Mouse (Mus musculus) common myeloid progenitor, adult 5-6 weeks (primary cell): ENCODE data around the gene Ptprz1. TPM values are rescaled to one million over a fixed set of nuclear protein-coding genes. Genes with fewer than 3 reads are reported as not detected.

Experiments
- ATAC-seq: replicated peaks from 2 replicates; pipeline ENCODE4 v1.8.0; 2016; ENCODE audit warnings: low read depth, mild to moderate bottlenecking, moderate TSS enrichment, inconsistent platforms; ENCODE audit not compliant: poor library complexity, severe bottlenecking
- total RNA-seq: library from RNA; stranded (forward); fragments of 200-1000, 187-1606 nt; gene quantifications from 2 replicates; pipeline ENCODE4 v1.2.3, GENCODE M21; 2017

The Ptprz1 gene
- total RNA-seq, result not detected in 2 replicates

DNA sequence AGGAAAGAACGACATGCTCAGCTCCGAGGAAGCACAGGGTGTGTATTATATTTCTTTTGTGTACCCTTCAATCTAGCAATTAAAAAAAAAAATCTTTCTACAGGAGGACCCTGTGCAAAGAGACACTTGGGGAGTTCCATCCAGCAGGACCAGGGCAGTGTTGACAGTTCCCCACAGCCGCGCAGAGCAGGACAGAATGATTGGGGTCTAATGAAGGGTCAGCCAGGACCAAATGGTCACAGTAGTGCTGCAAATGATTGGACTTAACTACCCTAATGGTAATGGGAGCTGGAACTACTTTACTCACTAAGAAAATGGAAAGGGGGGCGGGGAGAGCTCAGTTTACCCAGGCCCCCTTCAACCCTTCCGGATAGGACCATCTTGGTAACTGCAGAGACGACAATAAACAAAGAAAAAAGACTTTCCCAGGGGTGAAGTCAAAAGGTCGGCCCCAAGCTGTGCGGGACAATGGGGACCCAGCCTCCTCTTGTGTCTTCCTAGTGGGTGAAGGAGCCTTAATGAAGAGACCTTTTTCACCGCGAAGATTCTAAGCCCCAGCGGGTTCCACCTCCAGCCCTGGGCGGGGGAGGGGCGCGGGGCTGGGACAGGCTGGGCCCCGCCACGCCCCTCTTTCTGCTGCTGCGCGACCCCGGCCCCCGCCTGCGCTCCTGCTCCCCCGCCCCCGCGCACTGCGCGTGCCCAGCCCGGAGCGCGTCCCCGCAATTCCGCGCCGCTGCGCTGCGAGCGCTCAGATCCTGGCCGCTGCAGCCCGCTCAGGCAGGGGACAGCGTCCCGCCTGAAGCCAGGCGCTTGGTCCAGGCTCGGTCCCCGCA is at the start of gene Ptprz1:
Ptprz1 (plus strand) TSS at position 722 of the 833 bp plus-strand sequence.
- ATAC-seq, result no peak

DNA sequence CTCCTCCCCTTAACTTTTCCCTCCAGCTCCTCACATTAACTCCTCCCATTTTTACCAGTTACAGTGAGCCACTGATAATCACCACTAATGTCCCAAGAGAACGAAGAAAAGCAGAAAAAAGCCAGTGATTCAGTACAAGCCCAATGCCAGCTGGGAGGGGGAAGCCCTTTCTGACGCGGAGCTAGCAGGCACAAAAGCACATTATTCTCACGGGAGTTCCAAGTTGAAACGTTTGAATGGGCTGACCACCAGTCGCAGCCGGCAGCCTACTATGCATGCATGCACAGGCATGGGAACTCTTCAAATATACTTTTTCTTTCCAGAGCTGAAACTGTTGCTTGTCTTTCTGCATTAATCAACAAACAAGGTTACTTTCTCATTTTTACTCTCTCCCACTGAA is 41.7 kb upstream of the Ptprz1 start:
- no peak for ATAC-seq

DNA sequence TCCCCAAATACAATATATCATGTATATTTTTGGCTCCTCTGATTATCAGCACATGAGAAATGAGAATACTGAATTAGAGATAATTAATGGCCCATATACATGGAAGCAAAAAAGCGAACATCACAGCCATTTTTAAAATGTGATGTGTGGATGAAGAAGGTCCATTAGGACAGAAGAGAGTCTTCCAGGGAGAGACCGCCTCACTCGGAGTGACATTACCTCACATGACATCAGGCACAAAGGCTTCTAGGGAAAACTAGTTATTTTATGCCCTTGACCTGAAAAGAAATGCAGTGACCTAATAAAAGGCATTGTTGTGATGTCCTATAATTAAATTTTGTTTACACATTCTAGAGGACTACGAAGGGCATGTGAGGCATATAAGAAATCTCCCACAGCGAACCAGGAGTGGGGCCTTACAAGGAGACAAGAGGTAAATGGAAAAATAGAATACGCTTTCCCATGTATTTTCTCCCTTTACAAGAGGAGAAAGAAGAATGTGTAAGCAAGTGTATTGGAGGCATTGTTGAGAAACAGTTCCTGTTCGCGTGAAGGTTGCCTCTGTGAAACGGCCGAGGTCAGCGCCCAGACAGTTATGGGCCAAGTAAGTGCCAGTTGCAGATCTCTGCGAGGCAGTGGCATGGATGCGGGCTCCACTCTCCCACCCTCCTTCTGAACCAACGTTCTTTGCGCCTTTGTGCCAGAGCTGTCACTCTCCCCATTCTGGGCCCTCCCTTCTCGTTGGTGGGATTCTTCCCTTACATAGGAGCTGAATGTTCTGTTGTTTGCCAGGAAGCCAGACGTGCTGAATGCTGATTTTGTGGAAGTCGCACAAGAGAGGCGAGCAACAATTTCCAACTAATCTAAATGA is 41.0 kb upstream of the Ptprz1 start:
- ATAC-seq, result no peak

DNA sequence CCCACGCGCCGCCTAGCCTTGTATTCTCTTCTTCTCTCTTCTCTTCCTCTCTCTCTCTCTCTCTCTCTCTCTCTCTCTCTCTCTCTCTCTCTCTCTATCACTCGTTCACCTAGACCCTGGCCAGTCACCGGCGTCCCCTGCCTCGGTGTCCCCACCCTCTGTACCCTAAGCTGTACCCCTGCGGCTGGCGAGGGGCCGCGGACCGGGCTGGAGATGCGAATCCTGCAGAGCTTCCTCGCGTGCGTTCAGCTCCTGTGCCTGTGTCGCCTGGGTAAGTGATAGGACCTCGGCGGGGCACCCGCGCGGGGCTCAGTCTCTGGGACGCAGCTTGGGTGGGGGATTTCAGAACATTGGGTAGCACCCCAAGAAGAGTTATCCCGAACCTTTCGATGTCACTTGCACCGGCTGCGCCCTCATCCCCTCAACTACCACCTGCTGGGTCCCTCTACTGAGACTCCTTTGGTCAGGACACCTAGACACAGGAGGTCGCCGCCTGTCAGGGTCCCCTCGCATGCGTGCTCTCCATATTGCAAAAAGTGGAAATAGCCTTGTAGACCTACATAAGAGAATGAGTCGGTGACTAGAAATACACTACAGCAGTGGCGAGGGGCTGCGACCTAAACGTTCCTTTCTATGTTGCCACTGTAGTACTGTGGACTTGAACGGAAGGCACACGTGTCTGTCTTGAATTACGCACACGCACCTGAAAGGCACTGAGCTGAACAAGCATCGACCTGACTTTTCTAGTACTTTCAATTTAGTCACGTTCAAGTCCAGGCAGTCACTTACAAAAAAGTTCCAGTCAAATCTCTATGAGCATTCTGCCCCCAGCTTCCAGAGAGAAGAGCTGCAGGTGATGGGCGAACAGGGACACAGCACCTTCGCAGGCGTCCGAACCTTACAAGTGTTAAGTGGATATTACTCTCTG is 576 bp downstream of the Ptprz1 start:
- ATAC-seq, result no peak

DNA sequence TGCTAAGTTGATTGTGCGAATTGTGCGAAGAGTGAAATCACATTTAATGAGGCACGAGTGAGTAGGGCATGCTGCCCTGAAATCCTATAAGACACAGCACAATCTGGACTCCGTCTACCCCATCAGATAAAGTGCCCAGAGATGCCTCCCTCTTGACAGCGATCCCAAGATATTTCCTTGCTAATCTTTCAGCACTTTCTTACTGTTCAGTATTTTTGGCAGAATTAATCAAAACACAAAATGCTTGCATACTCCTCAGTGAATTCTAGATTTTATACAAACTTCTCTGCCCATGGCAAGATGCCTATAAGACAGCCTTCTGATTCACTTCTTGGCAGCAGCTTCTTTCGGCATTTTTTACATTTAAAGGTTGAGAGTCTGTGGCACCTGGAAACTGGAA is 12.7 kb downstream of the Ptprz1 start:
- no peak for ATAC-seq

DNA sequence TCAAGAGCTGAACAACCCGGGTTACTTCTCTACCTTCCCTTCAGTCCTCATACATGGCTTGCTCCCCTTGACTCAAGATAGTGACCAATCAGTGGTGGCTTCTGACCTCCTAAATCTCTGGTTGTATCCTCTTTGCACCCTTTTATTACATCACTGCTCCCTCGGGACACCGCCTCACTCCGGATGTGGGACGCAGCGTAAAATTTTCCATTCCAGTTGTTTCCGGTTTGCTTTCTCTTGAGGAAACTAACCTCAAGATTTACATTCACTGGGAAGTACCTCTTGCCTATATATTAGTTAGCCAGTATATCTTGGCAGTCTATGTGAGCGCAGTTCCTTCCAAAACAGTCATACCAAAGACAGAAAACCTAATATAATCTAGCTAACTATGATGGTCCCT is 14.0 kb downstream of the Ptprz1 start:
- ATAC-seq, result no peak

DNA sequence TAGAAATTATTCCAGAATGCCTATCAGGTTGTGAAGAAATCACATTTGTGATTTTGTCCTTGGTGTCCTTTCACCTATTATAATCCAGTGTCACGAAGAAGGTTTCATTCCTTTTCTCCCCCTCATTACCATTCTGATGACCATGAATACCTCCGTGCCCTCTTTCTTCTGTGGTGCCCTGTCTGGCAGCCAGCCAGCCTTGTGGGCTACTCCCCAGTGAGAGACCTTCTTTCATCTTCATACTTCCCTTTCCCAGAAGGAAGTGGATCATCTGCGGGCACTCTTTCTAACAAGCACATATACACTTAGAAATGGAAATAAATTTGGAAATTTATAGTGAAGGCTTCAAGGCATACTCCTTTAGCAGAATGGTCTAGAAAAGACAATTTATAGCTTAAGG is 26.7 kb downstream of the Ptprz1 start:
- ATAC-seq, result no peak

DNA sequence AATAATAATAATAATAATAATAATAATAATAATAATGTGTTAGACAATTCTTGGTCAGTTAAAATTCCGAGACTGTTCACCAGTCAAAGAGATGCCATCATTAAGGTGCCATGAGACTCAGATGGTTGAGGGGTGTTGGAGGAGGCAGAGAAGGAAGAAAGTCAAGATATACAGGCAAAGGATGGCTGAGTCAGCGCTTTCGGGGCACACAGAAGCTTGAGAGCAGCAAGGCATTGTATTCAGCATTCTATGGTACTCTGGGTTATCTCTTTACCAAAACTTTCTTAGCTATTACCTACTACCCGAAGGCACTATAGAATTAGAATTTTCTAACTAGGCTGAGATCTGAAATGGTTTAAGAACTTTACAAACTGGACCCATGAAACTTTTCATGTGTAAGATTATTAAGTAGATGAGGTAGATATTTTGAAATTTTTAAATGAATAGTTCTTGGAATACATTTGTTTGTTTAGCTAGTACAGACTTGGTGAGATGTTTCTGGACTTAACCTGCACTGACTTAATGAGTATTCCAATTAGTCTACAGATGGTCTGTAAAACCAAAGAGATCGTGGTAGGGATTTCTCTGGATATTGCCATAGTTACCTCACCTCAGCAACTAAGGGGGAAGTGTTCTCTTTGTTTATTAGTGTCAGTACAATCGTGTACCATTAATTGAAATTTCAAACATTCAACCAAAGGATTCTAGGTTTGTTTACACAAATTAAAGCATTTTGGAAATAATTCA is 33.4 kb downstream of the Ptprz1 start:
- no peak for ATAC-seq

DNA sequence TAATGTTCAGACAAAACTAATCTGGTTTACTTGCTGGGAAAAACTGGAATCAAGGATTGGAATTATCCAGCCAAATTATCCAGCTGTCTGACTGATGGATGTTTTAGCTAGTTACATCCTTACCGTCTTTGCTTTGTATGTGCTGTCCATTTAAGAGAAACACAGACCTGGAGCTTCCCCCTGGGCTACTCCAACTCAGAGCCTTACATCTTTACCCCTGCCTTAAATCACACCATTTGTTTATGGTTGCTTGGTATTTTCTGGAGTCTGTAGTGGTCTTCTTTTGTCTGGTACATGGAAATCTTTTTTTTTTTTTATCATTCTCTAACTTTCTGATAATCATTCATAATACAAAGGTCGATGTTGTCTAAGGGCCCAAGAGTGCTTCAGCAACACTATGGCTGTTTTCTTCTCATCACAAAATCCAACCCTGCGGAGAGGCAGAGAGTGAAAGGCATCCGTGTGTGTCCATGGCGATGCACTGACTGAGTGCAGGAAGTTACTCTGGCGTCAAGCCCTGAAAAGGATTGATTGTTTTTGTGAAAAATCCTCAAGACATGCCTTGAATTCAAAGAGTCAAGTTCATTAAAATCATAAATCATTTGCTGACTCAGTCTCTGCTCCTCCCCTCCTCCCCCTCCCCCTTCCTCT is 34.1 kb downstream of the Ptprz1 start:
- no peak for ATAC-seq

DNA sequence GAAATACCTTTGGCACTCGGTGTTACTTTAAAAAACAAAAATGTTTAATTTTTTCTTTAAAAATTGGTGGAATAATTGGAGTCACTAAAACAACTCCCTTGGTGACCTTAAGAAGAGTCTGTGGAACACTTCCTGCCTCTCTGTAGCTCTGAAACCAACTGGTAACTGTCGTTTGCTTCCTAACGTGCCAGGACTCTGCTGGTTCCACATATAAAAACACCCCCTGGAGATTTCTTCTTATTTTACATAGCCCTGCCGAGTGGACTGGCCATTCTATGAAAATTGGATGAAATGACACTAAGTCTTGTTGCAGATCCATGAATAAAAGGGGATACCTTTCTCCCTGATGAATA is 34.6 kb downstream of the Ptprz1 start:
- ATAC-seq, result no peak

DNA sequence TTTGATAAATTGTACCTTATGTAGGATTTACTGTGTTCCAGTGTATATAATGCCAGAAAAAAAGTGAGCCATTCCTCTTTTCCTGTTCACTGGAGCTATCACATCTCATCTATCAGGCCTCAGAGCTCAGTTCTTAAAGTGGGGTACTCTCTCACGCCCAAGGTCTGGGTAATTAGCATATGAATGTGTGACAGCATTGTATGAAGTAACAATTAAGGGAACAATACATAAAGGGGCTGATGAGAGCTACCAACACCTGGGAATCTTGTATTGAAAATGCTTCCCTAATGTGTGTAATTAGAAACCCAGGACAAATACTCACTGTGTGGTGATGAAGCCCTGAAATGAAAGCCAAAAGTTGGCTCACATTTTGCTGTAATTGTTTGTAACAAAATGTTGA is 47.6 kb downstream of the Ptprz1 start:
- ATAC-seq, result no peak

DNA sequence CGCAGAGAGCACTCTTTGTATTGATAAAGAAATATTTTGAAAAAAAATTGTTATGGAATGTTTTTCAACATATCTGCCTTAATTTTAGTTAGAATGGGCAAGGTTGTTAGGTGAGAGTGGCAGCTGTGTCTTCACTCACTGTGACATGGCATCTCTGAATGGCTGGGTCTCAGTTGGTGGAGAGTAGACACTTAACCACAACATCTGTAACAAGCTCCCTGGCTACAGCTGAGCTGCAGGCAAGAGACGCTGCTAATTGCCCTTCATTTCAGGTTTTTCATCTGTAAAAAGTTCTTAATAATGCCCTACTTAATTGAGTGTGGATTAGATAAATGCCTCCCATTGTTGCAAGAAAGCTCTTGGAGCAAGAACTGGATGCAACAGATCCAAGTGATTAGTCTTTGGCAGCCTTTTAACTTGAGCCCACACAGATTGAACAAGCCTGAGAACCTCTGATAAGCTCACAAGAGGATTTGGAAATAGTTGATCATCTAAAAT is 57.5 kb downstream of the Ptprz1 start:
- ATAC-seq, result no peak

DNA sequence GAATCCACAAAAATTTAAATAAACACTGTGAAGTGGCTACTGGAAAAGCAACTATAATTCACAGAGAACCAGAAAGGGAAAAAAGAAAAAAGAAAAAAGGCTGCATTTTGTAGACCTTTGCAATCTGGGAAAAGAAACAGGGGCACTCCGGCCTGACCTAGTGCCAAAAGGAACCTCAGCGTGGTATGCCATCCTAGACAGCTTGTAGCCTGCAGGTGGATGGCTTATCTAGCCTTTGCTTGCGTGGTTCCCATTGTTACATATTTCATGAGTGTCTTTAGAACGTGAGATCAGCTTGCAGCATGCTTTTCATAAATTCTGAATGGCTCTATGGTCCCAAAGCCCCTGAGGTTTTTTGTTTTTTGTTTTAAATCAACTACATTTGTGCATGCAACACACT is 61.8 kb downstream of the Ptprz1 start:
- no peak for ATAC-seq

DNA sequence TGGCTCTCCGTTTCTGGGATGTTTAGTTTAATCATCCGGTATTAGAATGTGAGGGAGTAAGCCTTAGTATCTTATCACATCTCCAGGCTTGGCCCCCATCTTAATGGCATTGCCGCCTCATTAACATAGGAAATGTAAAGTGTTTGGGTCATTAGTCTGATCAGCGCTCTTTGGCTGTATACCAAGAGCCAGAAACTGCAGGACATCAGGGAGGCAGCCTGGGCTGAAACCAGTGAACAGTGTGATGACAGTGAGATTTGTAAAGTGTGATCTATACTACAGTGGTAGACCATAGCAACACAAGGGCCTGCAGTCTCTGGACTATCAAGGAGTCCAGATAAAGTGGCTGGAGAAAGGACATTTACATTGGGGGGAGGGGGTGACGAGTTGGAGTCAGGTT is 62.2 kb downstream of the Ptprz1 start:
- ATAC-seq, result no peak

DNA sequence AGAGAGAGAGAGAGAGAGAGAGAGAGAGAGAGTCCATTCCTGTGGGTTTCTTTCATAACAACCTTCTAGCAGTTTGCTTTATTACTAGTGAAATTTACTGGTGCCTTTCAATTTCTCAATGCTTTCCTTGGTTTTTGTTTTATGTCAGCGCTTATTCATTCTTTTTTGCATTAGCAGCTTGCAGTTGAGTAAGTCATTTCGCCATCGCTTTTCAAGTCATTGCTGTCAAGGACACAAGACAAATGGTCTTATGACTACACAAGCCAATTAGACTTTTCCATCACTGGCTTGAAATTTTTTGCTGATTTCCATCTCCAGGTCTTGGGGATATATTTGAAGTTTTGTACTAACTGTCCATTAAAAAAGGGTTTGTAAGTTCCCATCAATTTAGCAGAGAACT is 68.9 kb downstream of the Ptprz1 start:
- no peak for ATAC-seq

DNA sequence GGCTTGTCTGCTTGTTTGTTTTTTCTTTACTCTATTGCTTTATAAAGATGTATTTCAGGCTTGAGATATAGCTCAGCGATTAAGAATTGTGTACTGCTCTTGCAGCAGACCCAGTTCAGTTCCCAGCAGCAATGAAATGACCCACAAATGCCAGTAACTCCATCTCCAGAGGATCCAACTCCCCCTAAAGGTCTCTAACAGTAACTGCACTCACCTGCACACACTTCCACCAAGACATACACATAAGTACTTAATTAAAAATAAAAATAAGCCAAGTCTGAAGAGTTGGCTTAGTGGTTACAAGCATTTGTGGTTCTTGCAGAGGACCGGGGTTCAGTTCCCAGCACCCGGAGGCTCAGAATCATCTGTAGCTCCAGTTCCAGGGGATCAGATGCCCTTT is 88.1 kb downstream of the Ptprz1 start:
- no peak for ATAC-seq

DNA sequence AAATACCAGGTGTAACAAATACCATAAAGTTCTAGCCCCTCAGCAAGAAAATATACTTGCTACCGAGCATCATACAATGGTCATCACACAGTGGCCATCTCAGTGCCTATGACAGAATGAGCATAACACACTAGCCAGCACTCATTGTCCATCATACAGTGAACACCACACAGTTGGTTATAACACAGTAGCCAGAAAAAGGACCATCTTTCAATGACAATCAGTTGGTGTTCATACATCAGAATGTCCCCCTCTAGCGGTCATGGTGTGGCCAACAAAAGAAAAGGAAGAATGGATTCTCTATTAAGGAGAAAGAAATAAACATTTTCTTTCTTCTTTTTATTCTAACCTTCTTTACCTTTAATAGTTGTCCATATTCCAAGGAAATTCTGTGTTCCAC is 92.8 kb downstream of the Ptprz1 start:
- ATAC-seq, result peak; percentile 54

DNA sequence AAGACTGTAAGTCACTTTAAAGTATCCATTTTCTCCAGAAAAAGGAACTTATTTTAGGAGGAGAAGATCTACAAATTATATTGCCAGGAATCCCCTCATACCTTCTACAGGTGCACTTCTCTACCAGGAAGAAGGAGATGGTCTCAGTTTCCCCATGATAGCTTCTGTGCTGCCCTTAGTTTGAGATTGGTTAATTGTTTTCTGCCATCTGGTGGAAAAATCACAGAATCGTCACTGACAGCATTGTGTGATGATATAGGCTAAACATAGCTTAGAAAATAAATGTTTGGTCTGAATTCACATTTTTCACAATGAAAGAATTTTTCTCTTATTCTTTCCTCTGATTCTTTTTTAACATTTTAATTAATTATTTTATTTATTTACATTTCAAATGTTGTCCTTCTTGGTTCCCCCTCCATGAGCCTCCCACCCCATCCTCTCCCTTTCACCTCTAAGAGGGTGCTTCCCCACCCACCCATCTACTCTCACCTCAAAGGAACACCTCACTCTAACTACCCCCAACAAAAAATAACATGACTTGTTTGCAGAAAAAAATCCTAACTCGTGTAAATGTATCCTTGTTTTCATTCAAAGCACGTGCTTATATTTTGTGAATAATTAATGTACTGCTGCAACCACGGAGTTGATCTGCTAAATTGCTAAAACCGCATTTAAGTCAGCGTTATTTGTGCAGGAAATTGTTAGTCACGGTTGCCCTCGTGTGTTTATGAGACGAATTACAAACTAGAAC is 108.6 kb downstream of the Ptprz1 start:
- no peak for ATAC-seq
